Mouse (Mus musculus) yolk sac, embryonic 10.5 days (tissue): ENCODE data around the gene Atg16l2.

Experiments
- DNase-seq: peaks from one replicate; pipeline ENCODE4 v3.0.0-alpha.2; 2017; ENCODE audit warnings: low spot score

Gene Atg16l2

DNA sequence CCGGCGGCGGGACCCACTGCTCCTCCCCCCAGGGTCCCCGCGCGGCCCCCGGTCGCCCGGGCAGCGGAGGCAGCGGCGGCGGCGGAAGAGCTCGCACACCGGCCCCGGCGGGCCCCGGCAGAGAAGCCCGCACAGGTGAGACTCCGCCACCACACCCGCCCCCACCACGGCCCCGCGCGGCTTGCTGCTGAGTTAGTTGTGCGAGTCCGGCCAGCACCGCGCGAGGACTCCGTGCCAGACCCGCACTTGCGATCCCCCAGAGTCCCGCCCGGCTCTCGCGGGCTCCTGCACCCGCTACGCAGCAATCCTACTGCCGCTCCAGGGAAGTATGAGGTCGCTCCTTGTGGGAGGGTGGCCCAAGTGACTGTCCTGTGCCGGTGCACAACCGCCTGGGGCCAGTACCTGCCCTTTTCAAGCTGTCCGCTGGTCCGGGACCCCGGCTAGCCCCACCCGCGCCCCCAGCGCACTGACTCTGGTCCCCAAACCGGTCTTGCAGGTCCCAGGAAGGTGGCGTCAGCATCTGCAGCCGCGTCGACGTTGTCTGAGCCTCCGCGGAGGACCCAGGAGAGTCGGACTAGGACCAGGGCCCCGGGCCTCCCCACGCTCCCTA is 19.3 kb upstream of the Atg16l2 start:
- peak; percentile 50 for DNase-seq

DNA sequence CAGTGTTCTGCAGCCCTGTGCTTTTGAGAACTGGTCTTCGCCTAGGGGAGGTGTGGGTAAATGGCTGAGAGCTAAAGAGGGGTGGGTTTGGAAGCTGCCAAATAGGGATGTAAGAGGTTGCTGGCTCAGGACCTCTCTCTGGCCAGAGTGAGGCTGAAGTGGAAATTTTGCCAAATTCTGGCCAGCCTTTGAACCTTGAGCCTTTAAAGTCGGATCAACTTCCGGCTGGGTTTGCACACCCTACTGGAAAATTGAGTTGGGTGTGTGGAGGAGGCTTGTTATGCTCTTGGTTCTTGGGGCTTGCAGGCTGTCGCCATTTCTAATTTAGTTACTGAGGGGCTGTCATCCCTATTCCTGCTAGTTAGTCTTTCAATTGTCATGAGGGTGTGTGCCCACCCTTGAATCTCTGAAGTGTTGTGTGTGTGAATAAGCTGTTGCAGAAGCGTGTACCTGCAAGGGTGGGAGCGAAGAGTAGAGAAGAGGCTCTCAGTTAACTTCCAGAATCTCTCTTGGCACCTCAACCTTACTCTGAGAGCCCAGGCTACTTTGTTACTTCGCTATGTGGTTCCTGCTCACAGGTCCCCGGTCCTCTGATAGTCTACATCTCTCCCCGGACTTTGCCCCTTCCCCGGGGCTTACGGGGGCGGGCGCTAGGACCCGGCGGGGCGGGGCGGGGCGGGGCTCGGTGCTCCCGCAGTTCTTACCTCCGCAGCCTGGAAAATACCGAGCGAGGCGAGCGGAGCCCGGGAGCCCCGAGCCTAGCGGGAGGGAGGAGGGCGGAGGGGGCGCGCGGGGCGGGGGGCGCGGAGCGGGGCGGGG is 18.6 kb upstream of the Atg16l2 start:
- DNase-seq, result peak; percentile 89

DNA sequence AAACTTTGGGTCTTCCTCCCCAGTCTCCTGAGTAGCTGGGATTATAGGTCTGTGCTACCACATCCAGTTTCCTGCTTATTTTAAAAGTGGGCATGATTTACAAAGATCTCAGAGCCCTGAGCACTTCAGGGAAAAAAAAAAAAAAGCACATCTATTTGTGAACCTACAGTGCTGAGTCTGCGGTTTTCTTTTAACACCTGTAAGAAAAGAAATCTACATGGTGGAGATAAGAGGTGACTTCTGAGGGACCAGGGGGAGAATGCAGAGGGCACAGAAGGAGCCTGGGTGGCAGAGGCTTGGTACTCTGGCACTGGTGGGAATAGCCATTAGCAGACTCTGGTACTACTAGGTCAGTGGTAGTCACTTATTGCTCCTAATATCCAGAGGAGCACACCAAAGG is 17.7 kb upstream of the Atg16l2 start:
- no peak for DNase-seq

DNA sequence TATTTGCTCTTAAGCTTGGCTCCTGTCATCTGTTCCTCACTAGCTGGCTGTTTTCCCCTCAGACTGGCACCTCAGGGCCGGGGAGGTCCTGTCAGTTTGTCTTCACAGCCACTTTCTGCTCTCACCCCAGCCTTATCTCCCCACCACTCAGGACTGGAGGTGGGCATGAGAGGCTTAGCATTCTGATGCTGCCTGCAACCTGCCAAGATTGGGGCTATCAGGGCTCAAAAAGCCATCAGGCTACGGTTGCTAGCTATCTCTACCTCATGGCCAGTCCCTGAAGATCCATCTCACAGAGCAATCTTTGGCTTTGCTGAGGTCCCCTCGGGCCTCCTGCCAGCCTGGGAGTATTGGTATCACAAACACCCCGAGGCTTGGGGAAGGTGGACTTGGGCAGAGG is 16.8 kb upstream of the Atg16l2 start:
- DNase-seq, result no peak

DNA sequence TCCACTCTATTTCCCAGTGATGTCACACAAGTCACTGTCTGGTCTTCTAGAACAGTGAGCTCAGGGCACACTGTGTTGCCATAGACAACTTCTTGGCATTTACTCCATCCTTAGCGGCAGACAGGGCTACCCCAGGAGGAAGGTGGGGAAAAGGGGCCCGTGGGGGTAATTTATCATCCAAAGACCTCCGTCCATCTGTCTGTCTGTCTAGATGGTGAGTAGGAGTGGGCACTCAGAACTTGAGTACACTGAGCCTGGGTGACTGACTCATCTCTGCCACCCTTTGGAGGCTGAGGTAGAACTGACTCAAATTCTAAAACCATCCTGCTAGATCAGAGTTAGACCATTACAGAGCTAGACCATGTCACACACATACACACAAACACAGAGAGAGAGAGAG is 15.0 kb upstream of the Atg16l2 start, which contains the start of gene Stard10:
TSS of gene Stard10 (plus strand) at position 73 of the 400 bp plus-strand sequence.
- no peak for DNase-seq

DNA sequence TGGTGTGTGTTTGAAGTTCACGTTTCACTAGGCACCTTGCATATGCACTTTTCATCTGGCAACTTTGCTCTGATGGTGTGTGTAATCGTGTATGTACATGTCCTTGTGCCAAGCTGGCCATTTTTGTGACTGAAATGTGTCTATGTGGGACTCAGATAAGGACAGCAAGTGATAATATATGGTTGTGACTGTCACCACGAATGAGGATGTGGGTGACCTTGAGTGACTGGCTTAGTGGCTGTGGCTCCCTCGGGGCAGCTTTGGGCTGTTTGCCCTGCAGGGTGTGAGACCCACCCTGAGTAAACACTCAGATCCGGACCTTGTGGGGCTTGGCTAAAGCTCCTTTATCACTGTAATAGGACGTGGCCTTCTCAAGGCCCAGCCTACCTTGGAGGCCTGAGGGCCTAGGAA is 14.5 kb upstream of the Atg16l2 start:
- DNase-seq, result no peak

DNA sequence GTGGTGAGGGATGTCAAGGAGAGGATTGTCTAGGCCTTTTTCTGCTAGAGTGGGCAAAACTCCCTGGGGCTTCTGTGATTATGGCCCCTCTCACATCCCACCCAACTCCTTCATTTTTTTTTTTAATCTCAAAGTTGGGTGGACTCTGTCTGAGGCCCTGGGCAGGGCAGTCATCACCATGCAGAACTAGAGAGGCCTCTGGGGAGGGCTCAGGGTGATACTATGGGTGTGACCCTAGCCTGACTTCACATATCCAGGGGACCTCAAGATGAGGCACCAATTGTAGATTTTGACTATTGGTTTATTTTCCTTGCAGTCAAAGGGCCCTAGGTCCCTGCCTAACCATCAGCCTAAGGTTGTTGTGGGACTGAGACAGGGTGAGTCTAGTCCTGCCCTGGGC is 13.6 kb upstream of the Atg16l2 start:
- DNase-seq, result no peak

DNA sequence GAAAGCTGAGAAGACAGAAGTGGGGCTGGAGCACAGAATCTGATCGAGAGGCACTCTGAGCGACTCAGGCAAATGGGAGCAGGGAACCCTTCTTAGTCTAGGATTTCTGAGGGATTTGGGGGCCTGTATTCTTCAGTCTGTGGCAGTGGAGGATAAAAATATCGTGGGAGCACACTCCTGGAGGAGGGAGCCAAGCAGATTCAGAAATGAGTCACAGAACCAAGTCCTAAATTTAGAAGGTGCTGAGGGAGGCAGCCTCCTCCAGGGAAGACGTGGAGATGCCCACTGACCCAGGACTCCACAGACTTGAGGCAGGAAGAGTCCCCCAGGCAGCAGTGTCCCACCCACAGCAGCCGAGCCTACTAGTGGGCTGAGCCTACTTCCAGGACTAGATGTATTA is 12.3 kb upstream of the Atg16l2 start:
- no peak for DNase-seq

DNA sequence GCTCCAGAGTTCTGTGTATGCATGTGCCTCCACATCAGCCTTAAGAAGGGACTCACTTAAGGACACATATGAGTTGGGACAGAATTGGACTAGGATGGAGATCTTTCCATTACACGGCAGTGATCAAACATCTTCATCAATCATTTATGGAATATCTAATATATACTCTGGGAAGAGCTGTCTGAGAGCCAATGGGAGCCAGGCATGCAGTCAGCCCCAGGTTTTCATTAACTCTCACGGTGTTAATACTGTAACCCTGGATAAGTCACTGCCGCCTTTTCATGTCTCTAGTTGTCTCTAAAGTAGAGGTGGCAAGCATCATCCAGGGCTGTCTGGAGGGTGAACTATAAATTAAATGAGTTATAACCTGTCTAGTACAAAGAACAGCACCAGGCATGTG is 11.0 kb upstream of the Atg16l2 start:
- DNase-seq, result no peak

DNA sequence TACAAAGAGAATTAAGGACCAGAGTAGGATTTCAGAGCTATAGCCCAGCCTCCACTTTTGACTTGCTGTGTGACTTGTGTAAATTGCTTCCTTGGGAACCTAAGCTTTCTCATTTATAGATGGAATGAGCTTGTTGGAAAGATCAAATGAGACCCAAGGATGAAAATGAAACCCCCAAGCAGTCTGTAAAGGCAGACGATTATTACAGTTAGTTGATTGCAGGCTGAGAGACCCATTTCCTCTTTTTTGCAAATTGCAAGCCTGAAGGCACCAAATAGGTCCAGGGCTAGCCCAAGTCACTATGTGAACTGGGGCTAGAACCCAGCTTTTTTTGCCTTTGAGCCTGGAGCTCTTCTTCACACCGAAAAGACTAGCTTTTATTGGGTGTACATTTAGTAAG is 9.0 kb upstream of the Atg16l2 start:
- no peak for DNase-seq

DNA sequence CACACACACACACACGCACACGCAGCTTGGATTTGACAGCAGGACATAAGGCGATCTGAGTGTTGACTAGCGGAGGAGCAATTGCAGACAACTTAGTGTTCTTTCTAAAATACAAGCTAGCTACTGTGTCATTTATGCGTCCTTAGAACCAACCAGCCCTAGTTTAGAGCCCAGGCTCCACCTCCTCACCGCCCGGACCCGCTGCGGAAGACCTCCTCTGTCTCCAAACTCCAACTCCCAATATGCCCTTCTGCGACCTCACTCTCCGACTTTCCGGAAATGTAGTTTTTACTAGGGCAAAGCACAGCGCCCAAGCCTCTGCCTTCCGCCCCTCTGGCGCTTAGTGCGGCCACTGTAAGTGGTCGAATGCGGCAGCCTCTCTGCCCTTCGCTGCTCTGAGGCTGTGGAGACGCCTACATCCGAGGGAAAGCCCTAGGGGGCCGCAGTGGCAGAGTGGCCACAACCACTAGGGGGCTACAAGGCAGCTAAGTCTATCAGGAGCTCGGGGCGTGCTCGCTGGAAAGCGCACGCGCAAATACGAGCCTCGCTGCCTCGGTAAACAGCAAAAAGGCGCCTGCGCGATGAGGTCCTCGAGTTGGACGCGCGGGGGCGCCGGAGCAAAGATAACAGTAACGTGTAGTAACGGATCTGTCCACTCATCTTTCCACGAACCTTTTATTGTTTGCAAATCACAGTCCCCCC is 8.4 kb upstream of the Atg16l2 start:
- DNase-seq, result peak; percentile 97

DNA sequence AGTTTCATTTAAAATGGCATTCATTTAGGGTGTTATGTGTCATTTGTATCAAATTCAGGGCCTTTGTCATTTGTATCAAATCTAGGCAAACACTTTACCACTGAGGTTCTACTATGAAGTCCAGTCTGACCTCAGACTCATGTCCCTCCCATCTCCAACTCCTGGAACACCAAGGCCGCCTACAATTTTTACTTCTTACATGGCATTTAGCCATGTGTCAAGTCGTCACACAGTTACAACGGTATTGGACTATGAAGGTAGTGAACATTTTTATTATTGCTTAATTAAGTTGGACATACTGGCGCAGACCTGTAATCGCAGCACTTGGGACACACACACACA is 7.9 kb upstream of the Atg16l2 start:
- DNase-seq, result no peak

DNA sequence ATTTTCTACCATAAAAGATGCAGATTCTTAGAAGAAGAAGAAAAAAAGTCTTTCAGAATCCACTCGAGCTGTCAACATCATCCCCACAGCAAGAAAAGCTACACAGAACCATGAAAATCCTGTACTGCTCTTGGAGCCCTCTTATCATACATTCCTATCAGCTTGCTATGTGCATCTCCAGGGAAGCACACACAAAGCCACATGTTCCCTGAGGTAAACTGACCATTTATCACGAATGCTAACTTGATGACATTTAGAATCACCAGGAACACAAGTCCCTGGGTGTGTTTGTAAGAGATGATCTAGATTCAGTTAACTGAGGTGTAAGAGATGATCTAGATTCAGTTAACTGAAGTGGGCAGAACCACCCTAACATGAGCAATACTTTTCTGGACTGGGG is 4.8 kb upstream of the Atg16l2 start:
- DNase-seq, result no peak

DNA sequence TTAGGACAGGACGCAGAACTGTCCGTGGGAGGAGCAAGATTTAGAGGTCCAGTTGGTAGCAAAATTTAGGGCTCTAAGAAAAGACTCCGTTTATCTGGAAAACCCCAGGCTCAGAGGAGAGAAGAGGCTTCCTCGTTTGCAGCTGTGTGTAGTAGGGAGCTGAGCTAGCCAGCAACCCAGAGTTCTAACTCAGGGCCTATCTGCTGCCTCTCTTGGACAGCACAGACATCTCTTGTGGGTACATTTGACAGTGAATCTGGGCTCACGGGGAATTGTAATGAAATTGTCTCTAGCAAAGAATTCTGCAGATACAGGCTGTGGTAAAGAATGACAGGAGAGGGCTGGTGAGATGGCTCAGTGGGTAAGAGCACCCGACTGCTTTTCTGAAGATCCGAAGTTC is 640 bp upstream of the Atg16l2 start:
- no peak for DNase-seq

DNA sequence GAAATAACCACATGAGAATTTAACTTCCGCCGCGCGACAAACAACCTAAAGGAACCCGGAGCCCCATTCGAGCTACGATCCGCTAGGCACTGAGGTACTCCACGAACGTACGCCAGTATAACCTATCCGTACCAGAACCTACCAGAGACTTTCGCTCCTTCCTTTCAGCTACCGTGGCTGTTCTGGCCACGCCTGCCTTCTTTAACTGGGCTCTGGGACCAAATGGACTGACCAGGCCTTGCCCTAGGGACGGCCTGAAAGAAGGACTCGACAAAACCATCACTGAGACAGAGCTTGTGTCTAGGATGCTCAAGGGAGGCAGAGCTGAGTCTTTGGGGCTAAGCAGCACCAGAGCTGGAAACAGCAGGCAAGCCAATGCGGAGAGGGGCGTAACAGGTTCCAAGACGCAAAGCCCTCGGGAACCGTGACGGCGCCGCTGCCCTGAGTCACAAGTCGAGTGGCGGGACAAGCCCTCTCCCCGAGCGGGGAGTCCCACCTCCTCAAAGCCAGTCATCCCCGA is 630 bp downstream of the Atg16l2 start:
- no peak for DNase-seq

DNA sequence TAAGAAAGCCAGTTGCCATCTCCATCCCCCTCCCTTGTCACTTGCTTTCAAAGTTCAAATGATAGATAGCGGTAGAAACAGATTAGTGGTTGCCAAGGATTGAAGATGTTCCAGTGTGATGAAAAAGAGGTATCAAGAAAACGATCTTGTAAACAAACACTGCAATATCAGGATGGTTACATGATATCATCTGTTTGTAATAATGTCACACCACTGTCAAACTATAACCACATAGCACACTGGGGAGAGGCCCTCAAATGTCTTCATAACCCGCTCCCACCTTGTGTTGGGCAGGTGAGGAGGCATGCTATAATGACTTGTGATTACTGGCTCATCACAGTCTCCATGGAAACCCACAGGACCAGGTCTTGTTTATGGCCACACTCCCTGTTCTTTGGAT is 3.7 kb downstream of the Atg16l2 start:
- DNase-seq, result no peak

DNA sequence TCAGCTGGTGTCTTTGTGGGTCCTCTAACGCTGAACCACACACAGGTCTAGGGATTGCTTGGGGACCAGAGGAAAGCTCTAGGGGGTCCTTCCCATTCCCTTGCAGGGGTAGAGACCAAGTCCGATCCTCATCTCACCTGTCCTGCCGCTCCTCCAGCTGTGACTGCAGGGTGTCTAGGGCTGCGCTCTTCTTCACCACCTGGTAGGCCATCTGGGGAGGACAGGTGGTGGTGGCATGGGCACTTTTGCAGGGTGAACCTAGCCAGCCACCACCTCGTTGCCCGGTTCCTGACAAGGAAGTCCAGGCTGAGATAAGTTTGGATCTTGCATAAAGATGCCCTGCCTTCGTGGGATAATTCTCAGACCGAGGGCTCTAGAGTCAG is 5.0 kb downstream of the Atg16l2 start:
- no peak for DNase-seq

DNA sequence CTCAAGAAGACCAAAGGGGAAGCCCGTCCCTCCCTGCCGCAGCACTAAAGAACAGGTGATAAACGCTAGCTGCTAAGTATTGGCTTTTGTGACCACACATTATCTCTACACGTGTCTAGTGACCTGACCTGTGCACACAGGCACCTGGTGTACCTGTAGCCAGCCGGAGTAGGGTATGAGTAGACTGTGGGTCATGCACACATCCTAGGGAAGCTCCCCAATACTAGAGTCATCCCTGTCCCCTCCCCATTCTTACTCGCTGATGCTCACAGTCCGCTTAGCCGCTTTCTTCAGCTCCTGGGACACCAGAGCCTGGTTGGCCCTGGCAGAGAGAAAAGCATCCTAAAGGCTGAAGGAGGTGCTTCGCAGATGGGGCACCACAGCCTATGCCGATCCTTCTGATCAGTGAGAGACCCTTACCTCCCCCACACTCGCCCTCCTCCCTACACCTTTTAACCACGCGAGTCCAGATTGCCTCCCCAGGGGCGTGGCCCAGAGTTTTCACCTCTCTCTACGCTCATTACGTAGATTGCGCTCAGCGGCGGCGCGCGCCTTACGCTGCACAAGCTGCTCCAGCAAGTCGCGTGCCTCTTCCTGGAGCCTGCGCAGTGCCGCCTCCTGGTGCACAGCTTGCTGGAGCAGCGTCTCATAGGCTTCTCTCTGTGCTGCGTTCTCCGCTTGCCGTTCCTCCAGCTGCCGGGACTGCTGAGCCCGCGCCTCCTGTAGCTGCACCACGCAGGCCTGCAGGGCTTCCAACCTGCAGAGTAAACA is 5.6 kb downstream of the Atg16l2 start:
- DNase-seq, result peak; percentile 75

DNA sequence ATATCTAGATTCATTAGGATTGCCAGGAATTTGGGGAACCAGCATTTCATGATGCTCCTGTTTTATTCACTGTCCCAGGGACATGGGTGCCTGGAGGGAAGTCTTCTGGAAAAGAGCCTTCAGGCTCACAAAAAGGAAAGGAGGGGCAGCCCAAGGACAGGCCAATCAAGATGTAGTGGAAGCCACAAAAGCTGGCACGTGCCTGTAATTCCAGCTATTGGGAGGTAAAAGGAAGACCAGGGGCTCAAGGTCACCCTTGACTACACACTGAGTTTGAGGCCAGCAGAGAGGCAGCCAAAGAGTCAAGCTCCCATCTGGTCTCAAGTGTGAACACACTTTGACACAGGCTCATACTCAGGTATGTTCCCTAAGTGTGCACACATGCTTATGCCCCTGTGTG is 6.6 kb downstream of the Atg16l2 start:
- no peak for DNase-seq

DNA sequence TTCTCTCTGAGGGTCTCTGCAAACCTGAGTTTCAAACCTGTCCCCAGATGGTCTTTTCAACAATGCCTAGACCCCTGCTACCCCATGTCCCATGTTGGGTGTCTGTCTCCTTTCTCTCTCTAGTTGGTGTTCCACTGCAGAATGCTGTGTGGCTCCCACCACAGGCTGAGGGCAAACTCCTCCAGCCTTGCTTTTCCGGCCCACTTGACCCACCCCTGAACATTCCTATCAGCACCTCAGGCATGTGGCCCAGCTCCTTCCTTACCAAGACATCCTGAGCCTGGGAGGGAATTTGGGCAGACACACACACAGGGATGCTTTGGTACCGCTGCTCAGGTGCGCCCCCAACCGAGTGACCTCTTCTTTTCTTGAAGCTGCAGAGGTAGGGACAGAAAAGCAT is 8.4 kb downstream of the Atg16l2 start:
- DNase-seq, result no peak

DNA sequence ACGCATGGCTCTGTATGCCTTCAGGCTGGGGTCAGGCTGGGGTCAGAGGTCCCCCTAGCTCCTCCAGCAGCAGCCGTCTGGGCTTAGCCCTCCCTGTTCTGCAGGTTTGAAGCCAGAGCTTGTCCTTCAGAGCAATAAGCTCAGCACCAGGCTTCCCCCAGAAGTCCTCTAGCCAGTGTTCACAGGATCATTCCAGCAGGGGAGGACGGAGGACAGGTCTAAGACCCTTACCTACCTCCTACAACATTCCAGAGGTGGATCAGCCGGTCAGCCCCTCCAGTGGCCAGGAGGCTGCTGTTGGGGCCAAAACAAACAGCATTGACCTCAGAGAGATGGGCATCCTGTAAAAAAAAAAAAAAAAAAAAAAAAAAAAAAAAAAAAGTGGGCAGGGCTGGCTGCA is 8.9 kb downstream of the Atg16l2 start:
- DNase-seq, result no peak

DNA sequence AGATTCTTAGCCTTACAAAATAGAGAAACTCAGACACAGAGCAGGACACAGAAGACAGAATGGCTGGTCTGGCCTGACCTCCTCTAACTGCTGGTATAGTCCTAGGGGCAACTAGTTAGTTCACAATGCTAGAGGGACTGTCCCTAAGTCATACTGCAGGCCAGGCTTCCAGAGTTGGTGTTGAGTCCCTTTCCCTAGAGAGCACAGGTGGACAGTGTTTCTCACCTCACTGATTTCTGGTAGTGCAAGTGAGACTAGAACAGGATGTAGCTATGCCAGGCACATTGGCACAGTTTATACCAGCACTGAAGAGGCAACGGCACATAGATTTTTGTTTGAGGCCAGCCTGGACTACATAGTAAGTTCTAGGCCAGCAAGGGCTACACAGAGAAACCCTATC is 9.4 kb downstream of the Atg16l2 start:
- no peak for DNase-seq
